Mouse (Mus musculus): ENCODE measurements around the gene Nomo1. TPM values are rescaled to one million over a fixed set of nuclear protein-coding genes. Genes with fewer than 3 reads are reported as not detected.

The Nomo1 gene
- polyA plus RNA-seq, 1 experiment from 2014 or later: 39.2 TPM

- peaks cover 54% of the 10 kb centered on the region for H3K36me3 ChIP-seq
- ATAC-seq (ENCODE audit: extremely low read depth, insufficient number of reproducible peaks, low FRiP score, low TSS enrichment): no peak
- WGBS: 74% methylated on average over 10 of the region's 10 CpGs
- H3K27ac ChIP-seq (replicated peaks): no peak overlapping the region; the same call in 1 of the 2 replicates
- peaks cover 36% of the 10 kb centered on the region for H3K4me1 ChIP-seq
- no peak overlapping the region for H3K4me2 ChIP-seq
- 0 out of 2 replicates have a peak, but pooled peaks cover 3% of the 10 kb centered on the region for H3K9me3 ChIP-seq
- peak overlapping the region; percentile 29; the same call in 1 of the 2 replicates for H3K9ac ChIP-seq
- no peak overlapping the region for H3K4me3 ChIP-seq
- no peaks in the 10 kb centered on the region for H3K27me3 ChIP-seq (replicated peaks)
Measured at GRCm38 (mm10) chr7:46084024-46084423, 50.5 kb downstream of the Nomo1 start.

GRCm38 (mm10) chr7:46084839-46085513, 51.5 kb downstream of the Nomo1 start:
- Histone ChIP-seq H3K9me3 (0 out of 2 replicates have a peak, but pooled peaks cover 3% of the 10 kb centered on the region), H3K4me3 (no peak overlapping the region), H3K9ac (0 out of 2 replicates have a peak overlapping the region, but pooled peaks have one; percentile 29), H3K4me2 (no peak overlapping the region), H3K4me1 (peaks cover 36% of the 10 kb centered on the region), H3K27me3 (replicated peaks) (no peaks in the 10 kb centered on the region), H3K36me3 (peaks cover 45% of the 10 kb centered on the region), H3K27ac (replicated peaks) (peak overlapping the region; percentile 28; the same call in 1 of the 2 replicates)
- ATAC-seq (ENCODE audit: extremely low read depth, insufficient number of reproducible peaks, low FRiP score, low TSS enrichment): no peak
- WGBS: 48% methylated on average over 16 of the region's 16 CpGs

- no peak overlapping the region for H3K4me3 ChIP-seq
- H3K9ac ChIP-seq: no peak overlapping the region
- H3K4me2 ChIP-seq: no peak overlapping the region
- 0 out of 2 replicates have a peak, but pooled peaks cover 3% of the 10 kb centered on the region for H3K9me3 ChIP-seq
- peaks cover 36% of the 10 kb centered on the region for H3K4me1 ChIP-seq
- 81% methylated on average over 6 of the region's 6 CpGs for whole genome bisulfite sequencing
- ATAC-seq (ENCODE audit: extremely low read depth, insufficient number of reproducible peaks, low FRiP score, low TSS enrichment): no peak
- H3K27ac ChIP-seq (replicated peaks): no peak overlapping the region
- no peaks in the 10 kb centered on the region for H3K27me3 ChIP-seq (replicated peaks)
- peaks cover 31% of the 10 kb centered on the region for H3K36me3 ChIP-seq
Measured at GRCm38 (mm10) chr7:46086378-46086777, 52.9 kb downstream of the Nomo1 start.

- H3K4me2 ChIP-seq: no peak overlapping the region
- no peak overlapping the region for H3K4me3 ChIP-seq
- H3K27ac ChIP-seq (replicated peaks): no peak overlapping the region
- H3K9ac ChIP-seq: no peak overlapping the region
- ATAC-seq (ENCODE audit: extremely low read depth, insufficient number of reproducible peaks, low FRiP score, low TSS enrichment): no peak
- WGBS: 68% methylated on average over 6 of the region's 6 CpGs
- 0 out of 2 replicates have a peak, but pooled peaks cover 3% of the 10 kb centered on the region for H3K9me3 ChIP-seq
- H3K4me1 ChIP-seq: peaks cover 24% of the 10 kb centered on the region
- peaks cover 12% of the 10 kb centered on the region for H3K36me3 ChIP-seq
- H3K27me3 ChIP-seq (replicated peaks): peaks cover 13% of the 10 kb centered on the region
Measured at GRCm38 (mm10) chr7:46088241-46088640, 54.7 kb downstream of the Nomo1 start.

- H3K4me2 ChIP-seq: no peak overlapping the region
- peaks cover 41% of the 10 kb centered on the region for H3K27me3 ChIP-seq (replicated peaks)
- H3K4me3 ChIP-seq: no peak overlapping the region
- no peak overlapping the region for H3K27ac ChIP-seq (replicated peaks)
- H3K4me1 ChIP-seq: peaks cover 18% of the 10 kb centered on the region
- no peak for ATAC-seq (ENCODE audit: extremely low read depth, insufficient number of reproducible peaks, low FRiP score, low TSS enrichment)
- no peak overlapping the region for H3K9ac ChIP-seq
- no peaks in the 10 kb centered on the region for H3K36me3 ChIP-seq
- 0 out of 2 replicates have a peak, but pooled peaks cover 3% of the 10 kb centered on the region for H3K9me3 ChIP-seq
- 52% methylated on average over 8 of the region's 8 CpGs for WGBS
Measured at GRCm38 (mm10) chr7:46092803-46093202, 59.3 kb downstream of the Nomo1 start.

GRCm38 (mm10) chr7:46096136-46096535, 62.6 kb downstream of the Nomo1 start:
- no peaks in the 10 kb centered on the region for H3K9me3 ChIP-seq
- peak overlapping the region; percentile 83 for H3K9ac ChIP-seq
- H3K36me3 ChIP-seq: no peaks in the 10 kb centered on the region
- peaks cover 34% of the 10 kb centered on the region for H3K4me1 ChIP-seq
- ATAC-seq (ENCODE audit: extremely low read depth, insufficient number of reproducible peaks, low FRiP score, low TSS enrichment): no peak
- H3K27me3 ChIP-seq (replicated peaks): peaks cover 68% of the 10 kb centered on the region
- H3K4me3 ChIP-seq: peak overlapping the region; percentile 66; the same call in 1 of the 2 replicates
- 3% methylated on average over 4 of the region's 4 CpGs for WGBS
- peak overlapping the region; percentile 98 for H3K27ac ChIP-seq (replicated peaks)
- H3K4me2 ChIP-seq: peak overlapping the region; percentile 75

- Histone ChIP-seq H3K9ac (peak overlapping the region; percentile 83), H3K27ac (replicated peaks) (peak overlapping the region; percentile 98), H3K4me2 (peak overlapping the region; percentile 75), H3K9me3 (no peaks in the 10 kb centered on the region), H3K4me1 (peaks cover 35% of the 10 kb centered on the region), H3K27me3 (replicated peaks) (peaks cover 62% of the 10 kb centered on the region), H3K36me3 (no peaks in the 10 kb centered on the region), H3K4me3 (peak overlapping the region; percentile 66)
- ATAC-seq (ENCODE audit: extremely low read depth, insufficient number of reproducible peaks, low FRiP score, low TSS enrichment): no peak
- 24% methylated on average over 4 of the region's 4 CpGs for WGBS
Measured at GRCm38 (mm10) chr7:46097319-46097783, 63.9 kb downstream of the Nomo1 start.

- Histone ChIP-seq H3K9me3 (no peaks in the 10 kb centered on the region), H3K4me1 (peaks cover 35% of the 10 kb centered on the region), H3K4me2 (peak overlapping the region; percentile 75), H3K9ac (peak overlapping the region; percentile 83), H3K27me3 (replicated peaks) (peaks cover 54% of the 10 kb centered on the region), H3K27ac (replicated peaks) (peak overlapping the region; percentile 98), H3K4me3 (peak overlapping the region; percentile 66), H3K36me3 (no peaks in the 10 kb centered on the region)
- WGBS: 35% methylated on average over 19 of the region's 19 CpGs
- ATAC-seq (ENCODE audit: extremely low read depth, insufficient number of reproducible peaks, low FRiP score, low TSS enrichment): peak; percentile 47; the same call in 1 of the 2 replicates
Measured at GRCm38 (mm10) chr7:46098221-46098918, 64.9 kb downstream of the Nomo1 start.

GRCm38 (mm10) chr7:46098919-46099286, 65.4 kb downstream of the Nomo1 start:
- WGBS: 72% methylated on average over 19 of the region's 19 CpGs
- Histone ChIP-seq H3K4me3 (peak overlapping the region; percentile 66), H3K36me3 (no peaks in the 10 kb centered on the region), H3K9ac (peak overlapping the region; percentile 83), H3K27ac (replicated peaks) (peak overlapping the region; percentile 98), H3K4me2 (peak overlapping the region; percentile 75), H3K9me3 (no peaks in the 10 kb centered on the region), H3K4me1 (peaks cover 35% of the 10 kb centered on the region), H3K27me3 (replicated peaks) (peaks cover 49% of the 10 kb centered on the region)
- ATAC-seq (ENCODE audit: extremely low read depth, insufficient number of reproducible peaks, low FRiP score, low TSS enrichment): no peak

- Histone ChIP-seq H3K27ac (replicated peaks) (peak overlapping the region; percentile 98), H3K9me3 (no peaks in the 10 kb centered on the region), H3K36me3 (no peaks in the 10 kb centered on the region), H3K4me2 (peak overlapping the region; percentile 75), H3K27me3 (replicated peaks) (peaks cover 43% of the 10 kb centered on the region), H3K4me3 (peak overlapping the region; percentile 66), H3K9ac (peak overlapping the region; percentile 93), H3K4me1 (peaks cover 35% of the 10 kb centered on the region)
- WGBS: 66% methylated on average over 13 of the region's 13 CpGs
- no peak for ATAC-seq (ENCODE audit: extremely low read depth, insufficient number of reproducible peaks, low FRiP score, low TSS enrichment)
Measured at GRCm38 (mm10) chr7:46099682-46100081, 66.2 kb downstream of the Nomo1 start.

GRCm38 (mm10) chr7:46100563-46100962, 67.1 kb downstream of the Nomo1 start, which contains the start of gene Kcnj11:
Kcnj11 (minus strand) TSS chr7:46100764.
- ATAC-seq (ENCODE audit: extremely low read depth, insufficient number of reproducible peaks, low FRiP score, low TSS enrichment): peak; percentile 37
- Histone ChIP-seq H3K4me3 (peak within 1 kb of the TSS; percentile 66), H3K9ac (peak within 1 kb of the TSS; percentile 93), H3K4me1 (peaks cover 35% of the 10 kb centered on the region), H3K27me3 (replicated peaks) (peaks cover 34% of the 10 kb centered on the region), H3K27ac (replicated peaks) (peak within 1 kb of the TSS; percentile 98), H3K36me3 (no peaks in the 10 kb centered on the region), H3K4me2 (peak within 1 kb of the TSS; percentile 75), H3K9me3 (no peaks in the 10 kb centered on the region)
- 0% methylated on average over 31 of the region's 34 CpGs for WGBS
